Mouse (Mus musculus): Measurements from ENCODE around the gene Cdip1.

Gene Cdip1

DNA sequence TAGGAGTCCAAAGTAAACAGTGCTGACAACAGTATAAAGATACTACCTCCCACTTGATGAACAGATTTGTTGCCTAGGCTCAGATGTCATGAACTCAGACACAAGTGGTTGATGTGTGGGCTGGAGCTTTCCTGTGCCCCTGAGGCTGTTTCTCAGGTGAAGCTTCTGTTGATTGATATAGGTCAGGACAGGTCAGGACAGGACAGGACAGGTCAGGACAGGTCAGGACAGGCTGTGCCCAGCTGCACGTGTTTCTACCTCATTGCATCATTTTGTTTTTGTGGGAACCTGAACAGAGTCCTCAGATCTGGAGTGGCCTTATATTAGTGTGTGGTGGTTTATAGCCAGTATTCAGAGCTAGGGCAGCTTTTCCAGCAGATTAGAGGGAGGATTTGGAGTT lies 87.4 kb downstream of the Cdip1 start:
- TF ChIP-seq GATA4 (IDR thresholded peaks at IDR 0.05; ENCODE audit: insufficient replicate concordance, low read length): peak; percentile 61; the same call in 1 of the 2 replicates

DNA sequence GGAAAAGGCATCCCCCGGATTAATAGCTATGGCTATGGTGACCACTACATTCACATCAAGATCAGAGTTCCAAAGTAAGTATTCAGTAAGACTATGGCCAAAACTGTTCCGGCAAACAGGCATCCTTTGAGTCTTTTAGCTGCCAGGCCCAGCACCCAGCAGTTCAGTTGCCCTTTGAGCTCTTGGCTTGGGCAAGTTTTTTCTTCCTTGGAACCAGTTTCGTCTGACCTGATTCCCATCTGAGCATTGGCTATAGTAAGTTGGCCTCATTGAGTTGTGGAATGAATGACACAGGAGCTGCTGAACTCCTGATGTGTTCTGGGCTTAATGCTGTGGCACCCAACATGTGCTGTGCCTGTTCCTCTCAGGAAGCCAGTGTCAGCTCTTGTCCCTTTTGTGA lies 88.9 kb downstream of the Cdip1 start:
- TF ChIP-seq GATA4 (IDR thresholded peaks at IDR 0.05; ENCODE audit: insufficient replicate concordance, low read length): no peak

Data from liver, adult (tissue).